Mouse (Mus musculus) neural tube, embryonic 14.5 days (tissue): ENCODE data around the gene Map3k4. TPM values are rescaled to one million over a fixed set of nuclear protein-coding genes. Genes with fewer than 3 reads are reported as not detected.

Experiments
- ATAC-seq: fragments of 200-750 bp; cut with Nextera tagmentation; 2 replicates; pipeline ENCODE4 v1.8.0; 2017; ENCODE audit warnings: low read depth, mild to moderate bottlenecking, moderate TSS enrichment, moderate library complexity
- H3K27ac ChIP-seq: fragments of 300-500 bp; sonication (generic); 2 replicates; pipeline ENCODE4 v1.5.1; 2014; ENCODE audit warnings: low read depth, mild to moderate bottlenecking, control low read depth, low read length, moderate library complexity, mixed read lengths
- H3K27me3 ChIP-seq: fragments of 300-500 bp; sonication (generic); 2 replicates; pipeline ENCODE4 v1.6.1; 2014; ENCODE audit warnings: low read length; ENCODE audit not compliant: control insufficient read depth, insufficient read depth
- H3K36me3 ChIP-seq: fragments of 300-500 bp; sonication (generic); 2 replicates; pipeline ENCODE4 v1.6.1; 2014; ENCODE audit warnings: low read length, mixed read lengths; ENCODE audit not compliant: control insufficient read depth, insufficient read depth
- H3K4me1 ChIP-seq: fragments of 300-500 bp; sonication (generic); 2 replicates; pipeline ENCODE4 v1.6.1; 2014; ENCODE audit warnings: low read length; ENCODE audit not compliant: control insufficient read depth, insufficient read depth
- H3K4me2 ChIP-seq: fragments of 300-500 bp; sonication (generic); 2 replicates; pipeline ENCODE4 v1.6.1; 2014; ENCODE audit warnings: mild to moderate bottlenecking, low read depth, low read length, control low read depth
- H3K4me3 ChIP-seq: fragments of 300-500 bp; sonication (generic); 2 replicates; pipeline ENCODE4 v1.5.1; 2014; ENCODE audit warnings: low read depth, low read length, control low read depth, mixed read lengths
- H3K9ac ChIP-seq: fragments of 300-500 bp; sonication (generic); replicated peaks from 2 replicates; pipeline ENCODE4 v1.6.1; 2014; ENCODE audit warnings: low read depth, mild to moderate bottlenecking, control low read depth, low read length, mixed read lengths
- H3K9me3 ChIP-seq: fragments of 300-500 bp; sonication (generic); 2 replicates; pipeline ENCODE4 v1.6.1; 2016; ENCODE audit warnings: low read length; ENCODE audit not compliant: control insufficient read depth
- WGBS: fragments of 180-500 bp; shearing (Covaris S2); extraction: QIAGEN DNeasy Blood & Tissue Kit; methylation state at CpG from one replicate; pipeline ENCODE4 v1.1.7; 2014; 5-methylcytosine and 5-hydroxymethylcytosine counted together
- polyA plus RNA-seq: library from polyadenylated mRNA; unstranded; fragments of >200 nt; fragmentation: Nextera tagmentation; extraction: Ambion mirVana; gene quantifications from 2 replicates; pipeline ENCODE4 v1.2.1, GENCODE M21; 2014

Gene Map3k4
- polyA plus RNA-seq, 1 experiment from 2014 or later: 39.8 TPM

DNA sequence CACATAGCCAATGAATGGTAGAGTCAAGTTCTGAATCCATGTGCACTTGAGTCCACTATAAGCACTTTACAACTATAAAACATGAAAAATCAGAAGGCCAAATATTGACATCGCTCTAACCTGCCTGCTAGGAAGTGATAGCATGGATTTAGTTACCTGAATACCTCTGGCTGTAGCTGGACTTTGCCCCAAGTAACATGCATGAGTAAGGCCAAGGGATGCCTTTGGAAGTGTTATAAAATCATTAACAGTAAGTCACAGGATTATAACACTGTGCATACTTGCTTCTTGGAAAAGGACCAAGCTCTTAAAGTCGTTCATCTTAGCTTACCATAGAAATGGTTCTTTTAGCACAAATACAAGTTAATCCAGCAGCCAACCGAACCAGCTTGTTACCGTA lies 18.6 kb upstream of the Map3k4 start:
- Histone ChIP-seq H3K4me3 (no peak overlapping the region), H3K9ac (no peak overlapping the region), H3K9me3 (no peaks in the 10 kb centered on the region), H3K4me1 (no peaks in the 10 kb centered on the region), H3K27me3 (no peaks in the 10 kb centered on the region), H3K4me2 (no peak overlapping the region), H3K36me3 (no peaks in the 10 kb centered on the region), H3K27ac (no peak overlapping the region)
- ATAC-seq: no peak
- 81% methylated on average over 4 of the region's 4 CpGs for WGBS

DNA sequence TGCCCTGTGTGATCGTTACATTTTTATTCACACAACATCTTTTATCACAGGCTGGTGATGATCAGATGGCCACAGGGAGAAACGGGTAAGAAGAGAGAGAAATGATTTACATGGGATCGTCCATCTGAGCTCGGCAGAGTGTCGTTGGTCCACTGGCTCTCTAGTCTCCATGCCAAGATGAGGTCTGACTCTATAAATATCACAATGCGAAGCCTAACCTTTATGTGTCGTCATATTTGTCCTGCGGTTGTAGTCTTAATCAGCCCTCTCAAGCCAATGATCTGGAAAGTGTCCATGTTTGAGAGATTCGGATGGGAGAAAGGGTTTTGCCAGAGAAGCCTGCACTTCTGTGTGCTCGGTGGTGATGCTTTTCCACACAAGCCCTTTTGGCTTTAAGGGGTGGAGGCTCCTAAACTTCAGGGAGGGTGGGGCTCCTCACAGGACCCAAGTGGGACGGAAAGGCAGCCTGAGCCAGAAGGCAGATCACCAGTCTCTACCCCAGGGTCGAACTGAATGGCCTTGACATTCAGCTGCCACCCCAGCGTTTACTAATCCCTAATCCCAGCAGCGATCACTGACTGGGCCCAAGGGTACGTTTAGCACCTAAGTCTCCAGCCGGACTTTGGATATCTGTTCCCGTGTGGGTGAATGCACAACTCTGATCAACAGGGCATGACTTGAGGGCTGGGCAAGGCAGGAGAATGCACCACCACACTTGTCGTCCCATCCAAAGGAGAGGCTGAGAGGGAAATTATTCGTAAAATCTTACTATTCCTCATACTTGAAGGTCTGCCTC lies 17.7 kb upstream of the Map3k4 start:
- WGBS: 86% methylated on average over 19 of the region's 19 CpGs
- no peak for ATAC-seq
- no peaks in the 10 kb centered on the region for H3K36me3 ChIP-seq
- no peak overlapping the region for H3K4me3 ChIP-seq
- H3K9ac ChIP-seq: no peak overlapping the region
- H3K4me2 ChIP-seq: no peak overlapping the region
- no peak overlapping the region for H3K27ac ChIP-seq
- H3K27me3 ChIP-seq: no peaks in the 10 kb centered on the region
- H3K9me3 ChIP-seq: no peaks in the 10 kb centered on the region
- no peaks in the 10 kb centered on the region for H3K4me1 ChIP-seq

DNA sequence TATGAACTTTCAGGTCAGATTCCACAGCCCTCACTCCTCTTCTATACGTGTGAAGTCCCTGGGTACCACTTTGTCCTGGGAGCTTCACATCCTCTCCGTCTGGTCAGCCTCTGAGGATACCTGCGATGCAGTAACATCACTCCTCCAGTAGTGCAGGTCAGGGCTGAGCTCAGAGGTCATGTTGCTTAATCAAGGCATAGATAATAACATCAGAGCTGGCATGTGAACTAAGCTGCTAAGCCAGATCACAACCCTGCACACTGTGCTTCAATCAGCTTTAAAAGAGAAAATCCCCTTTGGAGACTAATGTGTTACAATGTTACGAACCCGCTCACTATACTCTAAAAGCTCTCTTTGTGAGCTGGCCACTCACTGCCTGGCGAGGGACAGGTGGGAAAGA lies 16.5 kb upstream of the Map3k4 start:
- Histone ChIP-seq H3K4me1 (no peaks in the 10 kb centered on the region), H3K36me3 (no peaks in the 10 kb centered on the region), H3K9me3 (no peaks in the 10 kb centered on the region), H3K4me2 (no peak overlapping the region), H3K27me3 (no peaks in the 10 kb centered on the region), H3K9ac (no peak overlapping the region), H3K27ac (no peak overlapping the region), H3K4me3 (no peak overlapping the region)
- ATAC-seq: no peak
- 77% methylated on average over 6 of the region's 6 CpGs for WGBS

DNA sequence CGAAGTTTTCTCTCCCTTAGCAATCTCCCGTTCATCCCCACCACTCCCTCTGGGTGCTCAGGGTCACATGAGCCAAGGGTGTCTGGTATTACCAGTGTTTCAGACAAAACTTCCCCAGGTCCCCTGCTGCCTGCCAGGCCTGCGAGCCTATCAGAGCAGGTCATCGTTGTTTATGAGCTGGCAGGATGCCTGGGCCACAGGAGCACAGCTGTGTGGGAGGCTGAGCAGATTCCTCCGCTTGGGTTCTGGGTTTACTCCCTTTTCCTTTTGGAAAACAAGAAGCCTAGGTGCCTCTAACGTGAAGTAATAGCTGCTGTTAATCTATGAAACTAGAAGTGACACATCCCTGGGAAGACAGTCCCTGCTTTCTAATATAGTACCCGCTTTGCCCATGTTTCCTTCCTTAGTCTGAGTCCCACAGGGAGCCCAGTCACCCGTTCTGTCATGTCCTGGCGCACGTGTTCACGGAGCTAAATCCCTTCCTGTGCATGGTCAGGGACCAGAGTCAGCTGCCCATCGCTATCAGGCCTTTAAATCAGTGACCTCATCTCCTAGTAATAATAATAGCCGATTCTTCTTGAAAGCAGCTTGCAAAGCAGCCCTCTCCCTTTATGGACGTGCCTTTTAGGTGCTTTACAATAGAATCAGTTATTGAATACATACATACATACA lies 9.4 kb upstream of the Map3k4 start:
- no peaks in the 10 kb centered on the region for H3K9me3 ChIP-seq
- H3K27me3 ChIP-seq: no peaks in the 10 kb centered on the region
- WGBS: 33% methylated on average over 14 of the region's 14 CpGs
- H3K36me3 ChIP-seq: no peaks in the 10 kb centered on the region
- H3K4me1 ChIP-seq: peaks cover 10% of the 10 kb centered on the region; the same call in 1 of the 2 replicates
- ATAC-seq: peak; percentile 84
- no peak overlapping the region for H3K4me3 ChIP-seq
- H3K9ac ChIP-seq: no peak overlapping the region
- no peak overlapping the region for H3K27ac ChIP-seq
- no peak overlapping the region for H3K4me2 ChIP-seq

DNA sequence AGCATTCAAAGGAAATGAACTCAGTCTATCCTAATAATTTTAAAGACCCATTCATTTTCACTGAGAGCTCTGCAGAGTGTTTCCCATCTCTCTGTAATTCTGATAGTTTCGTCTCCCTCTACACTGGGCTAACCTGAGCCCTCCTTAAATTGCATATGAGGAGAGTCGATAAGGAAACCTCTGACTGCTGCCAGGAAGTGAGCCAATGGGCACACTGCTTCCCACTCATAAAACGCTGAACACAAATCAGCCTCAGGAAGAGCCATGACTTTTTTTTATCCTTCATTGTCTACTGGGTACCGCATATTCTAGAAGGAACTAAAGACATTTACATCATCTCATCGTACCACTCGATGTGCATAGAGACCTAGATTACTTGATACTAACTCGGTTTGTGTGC lies 1.2 kb upstream of the Map3k4 start:
- Histone ChIP-seq H3K9ac (no peak overlapping the region), H3K4me3 (no peak overlapping the region), H3K4me2 (0 out of 2 replicates have a peak overlapping the region, but pooled peaks have one; percentile 76), H3K9me3 (no peaks in the 10 kb centered on the region), H3K36me3 (no peaks in the 10 kb centered on the region), H3K4me1 (peaks cover 15% of the 10 kb centered on the region), H3K27ac (no peak overlapping the region; the same call in 1 of the 2 replicates), H3K27me3 (no peaks in the 10 kb centered on the region)
- no peak for ATAC-seq
- WGBS: 84% methylated on average over 7 of the region's 7 CpGs

DNA sequence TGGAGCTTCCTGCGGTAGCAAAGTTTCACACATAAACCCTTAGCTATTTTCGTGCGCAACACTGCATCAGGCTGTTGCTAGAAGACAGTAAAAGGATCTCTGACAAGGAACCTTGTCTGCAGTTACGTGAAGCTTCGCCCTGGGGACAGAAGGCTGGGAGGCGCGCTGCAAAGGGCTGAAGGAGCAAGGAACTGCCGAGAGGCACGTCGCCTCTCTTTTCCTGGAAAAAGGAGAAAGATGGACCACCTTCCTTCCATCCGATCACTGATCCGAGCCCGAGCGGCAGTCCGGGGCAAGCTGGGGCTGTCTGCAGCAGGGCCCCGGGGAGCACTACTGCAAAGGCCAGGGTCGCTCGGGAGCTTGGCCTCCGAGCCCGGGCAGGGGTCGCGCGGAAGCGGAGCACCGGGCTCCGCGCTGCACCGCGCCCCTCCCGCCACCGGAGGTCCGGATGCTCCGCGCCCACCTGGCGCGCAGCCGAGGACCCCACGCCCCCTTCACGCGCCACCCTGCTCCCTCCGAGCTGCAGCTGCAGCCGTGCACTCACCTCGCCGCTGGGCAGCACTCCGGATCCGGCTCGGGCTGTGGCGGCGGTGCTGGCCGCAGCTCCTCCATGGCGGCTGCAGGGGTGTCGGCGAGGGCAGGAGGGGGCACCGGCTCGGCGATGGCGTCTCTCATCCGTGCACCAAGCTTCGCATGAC lies 493 bp downstream of the Map3k4 start:
- H3K36me3 ChIP-seq: no peaks in the 10 kb centered on the region
- peak overlapping the region; percentile 67 for H3K4me3 ChIP-seq
- no peaks in the 10 kb centered on the region for H3K27me3 ChIP-seq
- peak; percentile 85 for ATAC-seq
- H3K27ac ChIP-seq: peak overlapping the region; percentile 93
- H3K9ac ChIP-seq: peak overlapping the region; percentile 87
- H3K4me2 ChIP-seq: peak overlapping the region; percentile 76
- under 1% methylated on average over 59 of the region's 59 CpGs for WGBS
- peaks cover 15% of the 10 kb centered on the region for H3K4me1 ChIP-seq
- H3K9me3 ChIP-seq: no peaks in the 10 kb centered on the region

DNA sequence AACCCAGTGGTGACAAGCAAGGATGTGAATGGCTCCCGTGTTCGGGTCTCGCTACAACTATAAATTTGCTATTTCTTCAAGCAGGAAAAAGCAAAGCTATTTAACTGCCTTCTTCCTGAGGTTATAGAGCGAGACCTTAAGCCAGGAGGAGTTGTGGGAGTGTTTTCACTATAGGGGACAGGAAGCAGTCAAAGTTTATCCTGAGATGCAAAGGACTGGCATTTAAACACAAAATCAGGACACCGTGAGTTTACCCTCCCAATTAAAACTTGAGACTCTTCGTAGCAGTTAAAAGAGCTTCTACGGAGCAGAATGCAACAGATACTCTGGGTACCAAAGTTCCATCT lies 1.0 kb downstream of the Map3k4 start:
- WGBS: 2% methylated on average over 7 of the region's 7 CpGs
- no peaks in the 10 kb centered on the region for H3K27me3 ChIP-seq
- H3K36me3 ChIP-seq: no peaks in the 10 kb centered on the region
- H3K4me2 ChIP-seq: peak overlapping the region; percentile 76
- H3K4me3 ChIP-seq: peak overlapping the region; percentile 67
- no peak for ATAC-seq
- peak overlapping the region; percentile 93 for H3K27ac ChIP-seq
- H3K9ac ChIP-seq: peak overlapping the region; percentile 87
- peaks cover 15% of the 10 kb centered on the region for H3K4me1 ChIP-seq
- no peaks in the 10 kb centered on the region for H3K9me3 ChIP-seq

DNA sequence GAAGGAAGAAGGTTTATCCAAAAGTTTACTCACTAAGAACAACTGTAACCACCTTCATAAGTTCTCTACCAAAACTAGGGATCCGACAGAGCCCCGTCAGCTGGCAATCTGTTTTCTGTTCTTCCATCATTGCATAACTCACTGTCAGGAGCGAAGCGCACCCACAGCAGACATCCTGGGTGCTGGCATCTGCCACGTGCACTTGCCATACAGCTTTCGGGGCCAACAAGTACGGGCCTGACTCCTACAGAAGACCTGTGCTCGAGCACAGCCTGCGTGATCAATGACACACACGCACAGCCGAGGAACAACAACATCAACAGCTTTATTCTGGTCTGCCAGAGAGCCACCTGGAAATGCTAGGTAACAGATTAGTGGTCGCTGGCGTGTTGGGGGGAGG lies 2.3 kb downstream of the Map3k4 start:
- H3K27me3 ChIP-seq: no peaks in the 10 kb centered on the region
- H3K27ac ChIP-seq: no peak overlapping the region
- ATAC-seq: no peak
- H3K4me3 ChIP-seq: no peak overlapping the region
- no peak overlapping the region; the same call in 1 of the 2 replicates for H3K9ac ChIP-seq
- no peaks in the 10 kb centered on the region for H3K9me3 ChIP-seq
- H3K4me2 ChIP-seq: peak overlapping the region; percentile 40
- WGBS: 84% methylated on average over 13 of the region's 13 CpGs
- H3K4me1 ChIP-seq: peaks cover 15% of the 10 kb centered on the region
- no peaks in the 10 kb centered on the region for H3K36me3 ChIP-seq

DNA sequence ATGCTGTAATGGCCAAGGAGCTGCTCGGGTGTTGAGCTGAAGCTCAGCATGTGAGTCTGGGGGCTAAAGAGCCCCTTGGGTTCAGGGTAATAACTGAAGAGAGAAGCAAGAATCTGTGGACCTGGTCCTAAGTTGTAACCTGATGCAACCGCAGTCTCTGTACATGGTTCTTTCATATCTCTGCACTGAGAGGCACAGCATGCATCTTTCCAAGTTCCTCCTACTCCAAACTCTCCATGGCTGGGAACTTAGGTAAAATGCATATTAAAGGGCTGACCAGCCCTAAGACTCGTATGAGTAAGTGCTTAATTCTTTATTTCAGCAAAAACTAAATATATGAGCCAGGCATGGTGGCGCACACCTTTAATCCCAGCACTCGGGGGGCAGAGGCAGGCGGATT lies 6.3 kb downstream of the Map3k4 start:
- no peaks in the 10 kb centered on the region for H3K9me3 ChIP-seq
- no peak for ATAC-seq
- no peaks in the 10 kb centered on the region for H3K27me3 ChIP-seq
- WGBS: 95% methylated on average over 6 of the region's 6 CpGs
- no peak overlapping the region for H3K4me2 ChIP-seq
- no peaks in the 10 kb centered on the region for H3K36me3 ChIP-seq
- no peak overlapping the region for H3K9ac ChIP-seq
- H3K4me1 ChIP-seq: peaks cover 7% of the 10 kb centered on the region
- H3K4me3 ChIP-seq: no peak overlapping the region
- no peak overlapping the region for H3K27ac ChIP-seq
